Mouse (Mus musculus): ENCODE results near the gene Jak2.

The Jak2 gene

DNA sequence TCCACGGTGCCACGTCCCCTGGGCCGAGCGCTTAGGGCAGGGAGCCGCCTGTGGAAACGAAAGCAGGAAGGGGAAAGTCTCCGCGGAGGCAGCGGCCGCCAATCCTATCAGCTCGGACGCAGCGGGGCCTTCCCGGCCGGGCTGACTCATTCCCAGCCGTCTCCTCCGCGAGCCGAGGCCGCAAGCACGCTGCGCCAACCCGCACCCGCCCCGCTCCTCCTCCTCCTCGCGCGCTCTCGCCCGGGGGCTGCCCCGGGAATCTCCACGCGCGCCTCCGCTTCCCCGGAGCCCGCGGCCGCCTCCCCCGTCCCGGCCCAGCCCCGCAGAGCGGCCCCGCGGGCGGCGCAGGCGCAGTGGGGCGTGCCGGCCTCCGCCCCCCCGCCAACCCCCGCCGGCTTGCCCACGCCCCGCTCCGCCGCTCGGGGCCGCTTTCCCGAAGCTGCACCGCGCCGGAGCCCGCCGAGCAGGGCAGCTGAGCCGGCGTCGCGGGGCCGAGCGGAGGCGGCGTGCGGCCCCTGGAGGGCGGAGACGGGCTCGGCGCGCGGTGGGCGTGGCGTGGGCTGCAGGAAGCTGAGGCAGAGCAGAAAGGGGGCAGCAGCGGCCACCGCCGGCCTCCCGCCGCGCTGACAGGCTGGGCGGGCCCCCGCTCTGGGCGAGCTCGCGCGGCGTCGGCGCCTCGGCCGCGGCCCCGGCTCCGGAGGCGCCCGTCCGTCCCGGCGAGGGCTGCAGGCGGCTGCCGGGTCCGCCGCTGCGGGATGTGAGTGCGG, at the start of gene Jak2:
Jak2 (plus strand) TSS at position 638 of the 767 bp plus-strand sequence.
- peak; percentile 74 for DNase-seq (ENCODE audit: low read depth)

DNA sequence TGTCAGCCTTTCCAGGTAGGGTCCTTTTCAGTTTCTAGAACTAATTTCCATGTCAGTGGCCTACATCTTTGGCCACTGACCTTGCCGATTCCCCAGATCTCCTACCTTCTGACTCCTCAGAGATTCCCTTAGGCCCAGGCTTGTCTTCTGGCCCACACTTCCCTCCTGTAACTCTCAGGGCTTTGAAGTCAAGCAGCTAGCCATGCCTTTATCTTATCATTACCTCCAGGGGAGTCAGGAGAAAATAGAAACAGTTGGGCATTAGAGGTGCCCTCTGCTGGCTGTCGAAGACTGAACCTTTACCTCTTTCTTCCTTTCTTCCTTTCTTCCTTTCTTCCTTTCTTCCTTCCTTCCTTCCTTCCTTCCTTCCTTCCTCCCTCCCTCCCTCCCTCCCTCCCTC, 48.3 kb upstream of the Jak2 start:
- no peak for DNase-seq (ENCODE audit: low read depth)

DNA sequence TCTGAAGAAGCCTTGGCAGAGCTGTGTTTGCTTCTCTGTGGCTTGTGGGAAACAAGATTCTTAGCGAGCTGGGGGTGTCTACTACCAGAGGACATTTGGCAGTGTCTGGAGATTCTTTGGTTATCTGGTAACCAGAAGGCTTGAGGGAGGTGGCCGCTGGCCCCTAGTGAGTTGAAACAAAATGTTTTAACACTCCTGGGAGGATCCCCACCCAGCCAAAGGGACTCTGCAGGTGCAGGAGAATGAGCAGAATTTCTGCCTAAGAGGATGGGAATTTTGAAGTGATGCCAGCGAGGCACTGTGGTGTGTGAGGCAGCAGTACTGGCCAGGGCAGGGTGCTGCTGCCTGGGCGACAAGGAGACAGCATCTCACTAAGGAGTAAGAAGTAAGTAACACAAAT, 47.0 kb upstream of the Jak2 start:
- DNase-seq (ENCODE audit: low read depth) = no peak

DNA sequence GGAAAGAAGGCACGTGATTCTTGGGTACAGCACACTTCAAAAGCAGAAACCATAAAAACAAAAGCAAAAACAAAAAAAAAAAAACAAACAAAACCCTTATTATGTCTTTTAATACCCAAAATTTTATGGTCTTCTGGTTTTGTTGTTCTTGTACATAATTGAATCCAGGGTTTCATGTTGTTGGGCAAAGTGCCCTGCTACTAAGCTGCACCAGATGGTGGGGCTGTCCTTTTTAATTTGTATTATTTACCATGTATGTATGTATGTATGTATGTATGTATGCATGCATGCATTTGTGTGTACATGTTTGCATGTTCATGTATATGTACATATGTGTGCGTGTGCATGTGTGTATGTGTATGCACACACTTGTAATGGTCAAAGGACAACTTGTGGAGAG, 46.4 kb upstream of the Jak2 start:
- DNase-seq (ENCODE audit: low read depth) = no peak

DNA sequence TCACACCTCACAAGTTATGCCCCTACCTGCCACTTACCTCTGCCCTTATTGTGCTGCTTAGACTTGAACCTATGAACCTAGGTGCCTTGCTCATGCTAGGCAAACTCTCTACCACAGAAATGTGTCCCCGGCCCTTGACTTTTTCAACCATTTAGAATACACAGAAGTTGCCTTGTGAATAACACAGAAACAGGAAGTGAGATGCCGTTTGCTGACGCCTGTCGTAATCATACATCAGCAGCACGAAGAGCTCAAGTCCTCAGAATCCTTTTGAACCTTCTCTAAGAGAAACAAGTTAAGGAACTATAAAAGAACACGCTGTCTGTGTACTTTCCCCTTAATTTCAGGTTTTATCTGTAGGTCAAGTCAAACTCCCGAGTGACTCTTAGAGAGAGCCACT, 41.7 kb upstream of the Jak2 start:
- no peak for DNase-seq (ENCODE audit: low read depth)

DNA sequence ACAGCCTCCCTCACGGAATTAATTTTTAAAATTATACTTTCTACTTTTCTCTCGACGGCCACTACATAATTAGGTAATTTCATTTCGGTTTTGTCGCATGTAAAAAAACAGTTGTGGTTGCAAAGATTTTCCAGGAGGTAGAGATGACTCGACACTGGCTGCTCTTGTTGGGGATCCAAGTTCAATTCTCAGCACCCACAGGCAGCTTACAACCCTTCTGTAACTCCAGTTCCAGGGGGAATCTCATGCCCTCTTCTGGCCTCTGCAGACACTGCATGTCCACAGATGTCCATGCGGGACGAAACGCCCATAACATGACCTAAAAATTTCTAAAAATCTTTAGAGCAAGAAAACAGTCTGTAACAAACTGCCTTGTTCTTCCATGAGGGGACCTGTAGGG, 41.3 kb upstream of the Jak2 start:
- no peak for DNase-seq (ENCODE audit: low read depth)

DNA sequence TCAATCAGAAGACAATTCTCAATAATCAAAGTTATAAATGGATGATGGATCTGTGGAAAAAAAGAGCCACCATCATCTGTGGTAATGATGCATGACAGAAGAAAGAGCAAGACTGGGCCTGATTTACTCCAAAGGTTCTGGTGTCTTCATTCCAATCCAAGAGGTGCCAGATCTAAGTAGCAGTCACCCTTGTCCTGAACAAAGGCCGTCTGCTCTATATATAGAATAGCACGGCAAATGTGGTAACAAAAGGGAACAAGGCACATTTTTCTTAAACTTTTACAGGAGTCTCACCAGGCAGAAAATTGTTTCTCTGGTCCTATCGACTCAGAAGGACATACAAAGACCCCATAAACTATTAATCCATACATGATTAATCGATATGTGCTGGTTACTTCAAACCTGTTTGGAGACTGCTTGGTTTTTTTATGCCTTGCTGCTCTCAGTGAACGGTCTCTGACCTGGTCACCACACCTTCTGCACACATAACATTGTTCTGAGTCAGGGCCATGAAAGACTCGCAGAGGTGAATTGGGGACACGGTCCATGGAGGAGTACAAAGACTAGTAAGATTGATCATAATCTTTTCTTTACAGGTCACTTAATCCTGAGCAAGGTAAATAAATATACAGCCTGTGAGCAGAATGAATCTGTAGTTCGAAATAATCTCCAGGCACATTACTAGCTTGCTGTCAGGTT, 35.7 kb upstream of the Jak2 start:
- DNase-seq (ENCODE audit: low read depth) = no peak

DNA sequence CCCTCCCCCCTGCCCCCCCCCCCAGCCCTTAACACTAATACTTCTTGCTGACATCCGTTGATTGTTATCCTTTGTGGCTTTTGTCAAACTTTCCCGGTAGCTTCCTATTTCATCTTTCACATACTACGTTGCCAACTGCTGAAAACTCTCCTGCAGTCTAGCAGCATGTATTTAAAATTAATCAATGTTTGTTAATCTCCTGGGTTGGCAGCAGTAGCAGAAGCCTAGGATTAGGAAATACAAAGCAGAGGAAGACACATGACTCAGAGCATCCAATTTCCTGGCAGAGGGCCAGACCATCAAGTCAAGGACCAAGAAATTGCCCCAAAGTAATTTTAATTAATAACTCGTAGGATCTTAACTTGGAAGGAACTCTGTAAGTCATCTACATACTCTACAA, 29.8 kb upstream of the Jak2 start:
- no peak for DNase-seq (ENCODE audit: low read depth)

DNA sequence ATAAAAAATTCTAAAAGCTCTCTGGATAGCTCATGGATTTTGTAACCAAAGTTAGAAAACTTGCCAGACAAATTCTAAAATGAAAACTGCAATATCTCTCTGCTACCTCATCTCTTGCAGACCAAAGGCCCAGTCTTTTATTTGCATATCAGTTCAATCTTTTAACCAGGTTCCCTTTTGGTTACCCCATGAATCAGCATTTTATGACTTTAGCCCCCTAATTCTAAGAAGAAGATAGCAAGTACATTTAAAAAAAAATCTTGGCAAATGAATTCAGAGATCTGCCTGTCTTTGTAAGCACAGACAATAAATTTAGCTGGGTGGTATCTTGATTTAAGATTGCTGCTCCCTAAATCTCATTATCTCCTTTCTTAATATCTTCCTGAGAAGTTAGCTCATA, 26.7 kb upstream of the Jak2 start:
- no peak for DNase-seq (ENCODE audit: low read depth)

DNA sequence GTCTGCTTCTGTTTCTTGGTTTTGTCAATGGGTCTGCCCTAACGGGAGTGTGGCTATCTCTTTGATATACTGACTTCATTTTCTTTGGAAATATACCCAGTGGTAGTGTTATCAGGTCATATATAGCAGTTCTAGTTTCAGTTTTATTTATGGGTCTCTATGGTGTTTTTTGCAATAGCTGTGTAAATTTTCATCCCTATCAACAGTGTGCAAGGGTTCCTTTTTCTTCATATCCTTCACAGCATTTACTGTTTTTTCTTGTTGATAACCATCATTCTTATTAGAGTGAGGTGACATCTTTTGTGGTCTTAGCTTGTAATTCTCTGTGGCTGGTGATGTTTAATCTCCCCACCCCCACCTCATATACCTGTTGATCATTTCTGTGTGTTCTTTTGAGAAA, 24.6 kb upstream of the Jak2 start:
- no peak for DNase-seq (ENCODE audit: low read depth)

DNA sequence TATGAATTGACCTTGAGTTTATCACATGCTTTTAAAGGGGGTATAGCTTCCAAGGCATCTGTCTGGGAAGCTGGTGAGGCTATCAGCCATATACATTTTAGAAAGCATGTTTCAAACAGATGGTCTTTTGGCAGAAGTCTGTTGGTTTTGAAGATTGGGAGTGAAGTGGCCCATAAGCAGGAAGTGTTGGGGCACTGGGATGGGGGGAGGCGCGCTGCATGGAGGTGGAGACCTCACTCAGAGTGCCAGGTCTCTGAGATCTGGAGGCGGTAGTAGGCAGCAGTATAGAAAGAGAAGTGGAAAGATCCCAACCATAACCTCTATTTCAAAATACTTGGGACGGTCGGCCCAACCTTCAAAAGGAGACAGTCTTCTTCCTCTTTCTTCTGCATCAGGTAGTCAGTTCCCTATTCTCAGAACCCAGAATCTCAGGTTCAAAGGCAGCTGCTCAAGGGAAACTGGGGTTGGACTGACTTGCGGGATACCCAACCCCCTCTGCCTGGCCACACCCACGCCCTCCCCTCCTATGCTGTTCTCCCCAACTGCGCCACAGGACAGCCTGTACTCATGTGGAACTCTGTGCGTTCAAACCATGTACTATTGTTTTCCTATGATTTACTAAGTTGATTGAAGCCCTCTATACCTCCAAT, 23.6 kb upstream of the Jak2 start:
- no peak for DNase-seq (ENCODE audit: low read depth)

DNA sequence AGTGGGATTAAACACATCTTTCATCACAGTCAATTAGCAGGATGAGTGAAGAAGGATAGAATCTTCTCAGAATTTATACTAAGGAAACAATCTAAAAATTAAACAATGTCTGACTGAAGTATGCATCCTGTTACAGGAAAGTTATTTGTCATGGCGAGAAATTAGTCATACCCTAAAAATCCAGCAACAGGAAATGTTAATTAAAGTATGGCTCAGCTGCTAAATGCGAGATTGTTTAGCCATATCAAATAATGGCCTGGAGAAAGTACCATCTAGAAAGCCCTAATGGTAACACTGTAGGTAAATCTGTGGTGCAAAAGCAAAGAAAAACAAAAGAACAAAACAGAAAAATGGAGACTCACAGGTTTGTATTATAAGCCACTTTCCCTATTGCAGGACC, 22.6 kb upstream of the Jak2 start:
- DNase-seq (ENCODE audit: low read depth) = no peak

DNA sequence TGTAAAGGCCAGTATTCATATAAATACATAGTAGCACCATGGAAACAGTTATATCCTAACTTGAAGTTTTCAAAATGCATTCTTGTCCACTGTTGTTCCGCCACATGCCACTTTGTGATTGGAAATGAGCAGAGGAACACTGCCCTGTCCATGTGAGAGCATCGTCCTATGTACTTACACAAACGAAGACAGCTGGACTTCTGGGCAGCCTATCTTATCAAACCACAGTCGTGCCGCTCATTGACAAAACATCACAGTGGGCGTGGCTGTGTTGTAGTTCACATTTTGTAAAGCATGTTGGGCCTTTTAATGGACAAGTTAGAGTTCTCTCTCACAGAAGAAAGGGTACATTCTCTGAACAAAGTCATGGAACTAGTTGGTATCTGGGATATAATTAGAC, 18.9 kb upstream of the Jak2 start:
- DNase-seq (ENCODE audit: low read depth) = no peak

DNA sequence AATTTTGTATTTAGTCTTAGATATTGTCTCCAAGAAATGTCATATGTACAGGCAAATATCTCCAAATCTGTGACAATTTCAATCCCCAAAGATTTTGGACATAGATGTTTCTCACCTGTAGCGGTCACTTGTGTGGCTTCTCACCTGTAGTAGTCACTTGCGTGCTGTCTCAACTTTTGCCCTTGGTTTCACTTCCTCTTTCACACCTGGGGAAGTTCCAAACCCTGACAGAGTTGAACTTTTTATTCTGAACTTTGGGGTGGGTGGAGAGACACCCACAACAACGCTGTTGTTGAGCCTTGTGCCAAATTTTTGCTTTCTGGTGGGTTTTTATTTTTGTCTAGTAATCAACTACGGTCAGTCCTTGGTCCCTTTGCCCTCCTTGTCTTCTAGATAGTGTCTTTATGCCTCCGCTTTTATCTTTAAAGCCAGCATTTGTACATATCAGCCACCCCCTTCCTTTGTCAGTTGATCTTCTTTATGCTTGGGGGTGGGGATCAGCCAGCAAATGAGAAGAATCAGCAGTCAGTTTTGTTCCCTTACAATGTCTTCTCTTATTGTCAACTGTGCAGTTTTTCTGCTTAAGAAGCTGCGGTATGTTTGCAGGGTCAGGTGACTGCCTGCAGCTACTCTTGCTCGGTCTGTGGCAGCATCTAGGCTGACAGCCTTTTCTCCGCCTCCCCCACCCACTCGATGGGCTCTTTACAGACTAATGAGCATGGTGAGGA, 14.8 kb upstream of the Jak2 start:
- DNase-seq (ENCODE audit: low read depth) = no peak

DNA sequence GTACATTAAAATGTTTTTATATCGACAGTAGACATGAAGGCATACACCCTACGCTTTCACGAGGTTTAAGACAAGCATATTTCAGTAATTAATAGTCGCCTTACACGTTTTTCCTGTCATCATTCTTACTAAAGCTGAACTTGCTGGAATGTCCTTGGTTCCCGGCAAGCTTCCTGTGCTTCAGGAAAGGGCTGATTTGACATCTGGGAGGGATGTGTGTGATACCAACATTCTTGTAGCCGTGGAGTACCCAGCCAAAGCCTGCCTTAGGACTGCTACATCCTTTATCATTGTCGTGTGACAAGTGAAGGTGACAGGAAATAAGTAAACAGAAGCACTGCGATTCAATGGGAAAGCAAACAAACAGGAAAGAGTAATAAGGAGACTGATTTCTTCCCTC, 13.5 kb upstream of the Jak2 start:
- DNase-seq (ENCODE audit: low read depth) = no peak

DNA sequence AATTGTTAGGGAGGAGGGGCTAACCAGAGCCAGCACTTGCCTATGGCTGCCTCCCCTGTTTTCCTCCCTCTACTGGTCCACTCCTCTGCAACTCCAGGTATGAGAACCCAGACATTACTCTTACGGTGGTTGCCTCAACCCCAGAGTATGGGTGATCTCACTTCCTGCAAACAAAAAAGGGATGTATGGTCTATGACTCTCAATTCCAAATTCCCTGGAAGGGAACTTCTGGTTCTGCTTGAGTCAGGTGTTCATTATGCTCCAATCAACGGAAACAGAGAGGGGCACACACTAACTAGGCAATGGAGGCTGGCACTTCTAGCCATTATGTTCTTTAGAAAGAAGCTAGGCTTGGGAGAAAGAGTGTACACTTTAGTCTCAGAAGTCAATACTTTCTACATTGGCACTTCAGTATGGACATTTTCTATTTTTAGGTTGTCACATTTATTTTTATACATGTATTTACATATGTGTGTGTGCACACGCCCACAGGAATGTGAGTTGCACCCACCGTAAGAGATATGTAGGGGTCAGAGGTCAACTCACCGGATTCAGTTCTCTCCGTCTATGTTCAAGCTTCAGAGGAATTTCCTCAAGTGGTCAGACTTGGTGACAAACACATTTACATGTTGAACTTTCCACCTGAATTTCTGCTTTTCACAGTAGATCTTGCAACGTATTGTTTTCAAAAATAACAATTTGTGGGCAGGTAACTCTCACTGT, 12.0 kb upstream of the Jak2 start:
- DNase-seq (ENCODE audit: low read depth) = no peak

DNA sequence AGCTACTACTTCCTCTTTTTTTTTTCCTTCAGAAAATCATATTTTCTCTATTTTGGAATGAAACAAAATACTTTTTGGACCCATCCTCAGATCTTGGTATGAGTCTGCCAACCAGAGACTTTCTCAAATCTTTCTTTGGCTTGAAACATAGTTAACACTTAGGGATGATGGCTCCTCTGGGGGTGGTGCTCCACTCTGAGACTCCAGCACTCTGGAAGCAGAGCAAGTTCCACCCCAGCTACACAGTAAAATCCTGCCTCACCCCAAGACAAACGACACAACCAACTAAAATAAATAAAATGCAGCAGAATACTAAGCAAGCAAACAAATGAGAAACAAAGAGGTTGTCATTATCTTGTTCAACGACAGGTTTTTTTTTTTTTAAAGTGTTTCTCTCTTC, 11.0 kb upstream of the Jak2 start:
- no peak for DNase-seq (ENCODE audit: low read depth)

DNA sequence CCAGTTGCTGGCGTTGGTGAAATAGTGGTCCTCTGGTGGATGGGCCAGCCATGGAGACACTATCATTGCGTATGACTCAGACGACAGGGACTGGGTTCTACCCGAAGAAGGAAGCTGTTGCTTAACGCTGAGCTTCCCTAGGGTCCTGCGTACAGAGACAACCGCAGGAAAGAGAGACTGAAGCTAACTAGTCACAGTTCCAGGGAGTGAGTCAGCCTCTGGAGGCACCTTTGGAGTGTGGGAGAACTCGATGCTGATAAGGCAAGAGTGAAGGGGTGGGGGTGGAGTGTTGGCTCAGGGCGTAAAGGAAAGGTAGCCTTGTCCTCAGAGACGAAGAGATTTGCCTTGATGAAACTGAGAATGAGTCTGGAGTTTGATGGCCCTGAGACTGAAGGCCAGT, 10.0 kb upstream of the Jak2 start:
- no peak for DNase-seq (ENCODE audit: low read depth)

DNA sequence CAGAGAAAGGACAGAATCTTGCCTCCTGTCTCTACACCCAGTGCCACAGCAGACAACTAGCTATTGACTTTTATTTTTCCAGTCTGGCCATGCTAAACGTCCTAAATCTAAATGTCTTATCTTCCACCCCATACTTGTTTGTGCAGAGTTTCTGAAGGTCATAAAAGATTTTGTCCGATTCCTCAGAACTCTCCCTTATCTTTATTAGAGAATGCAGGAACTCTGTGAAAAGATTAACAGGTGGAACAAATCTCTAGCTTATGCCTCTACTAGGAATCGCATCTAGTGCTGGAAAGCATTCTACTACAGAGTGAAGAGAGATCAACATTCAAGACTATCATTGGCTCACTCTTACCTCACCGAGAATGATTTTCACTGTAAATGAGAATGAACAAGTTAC, 1.7 kb upstream of the Jak2 start:
- DNase-seq (ENCODE audit: low read depth) = no peak

DNA sequence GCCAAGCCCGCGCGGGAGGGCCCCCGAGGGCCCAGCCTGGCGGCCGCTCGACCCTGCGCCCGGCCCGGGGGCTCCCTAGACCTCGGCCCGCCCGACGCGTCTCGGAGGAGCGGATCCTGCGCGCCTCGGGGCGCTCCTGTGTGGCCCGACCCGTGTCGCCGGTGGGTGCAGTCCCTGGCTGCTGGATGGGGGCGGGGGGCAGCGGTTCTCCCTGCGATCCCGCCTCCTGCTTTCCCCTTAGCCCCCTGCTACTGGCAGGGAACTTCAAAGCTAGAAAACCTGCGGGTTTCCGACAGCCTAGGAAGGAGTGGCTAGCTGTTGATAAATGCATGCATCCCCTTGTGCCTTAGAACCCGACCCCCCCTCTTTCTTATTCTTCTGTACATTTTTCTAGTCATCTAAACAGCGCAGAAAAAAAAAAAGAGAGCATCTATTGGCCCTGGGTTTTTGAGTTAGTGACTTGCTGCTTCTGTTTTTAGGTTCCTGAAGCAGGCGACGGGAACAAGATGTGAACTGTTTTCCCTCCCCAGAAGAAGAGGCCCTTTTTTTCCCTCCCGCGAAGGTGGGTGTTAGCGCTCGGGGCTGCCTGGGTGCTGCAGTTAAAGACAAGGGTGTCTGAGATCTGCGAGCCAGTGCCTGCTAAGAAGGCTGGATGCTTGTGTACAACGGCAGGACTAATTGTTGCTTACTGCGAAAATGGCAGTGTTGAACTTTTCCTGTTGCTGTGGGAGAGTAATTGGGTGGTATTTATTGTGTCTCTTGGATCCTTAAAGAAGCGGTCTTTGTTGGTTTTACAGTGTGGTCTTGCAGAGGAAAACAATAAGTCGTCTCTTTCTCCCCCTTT, 552 bp downstream of the Jak2 start:
- DNase-seq (ENCODE audit: low read depth) = no peak

Data from fibroblast of lung, adult 2 months (primary cell).